Mouse (Mus musculus): ENCODE measurements around the gene Prep.

DNA sequence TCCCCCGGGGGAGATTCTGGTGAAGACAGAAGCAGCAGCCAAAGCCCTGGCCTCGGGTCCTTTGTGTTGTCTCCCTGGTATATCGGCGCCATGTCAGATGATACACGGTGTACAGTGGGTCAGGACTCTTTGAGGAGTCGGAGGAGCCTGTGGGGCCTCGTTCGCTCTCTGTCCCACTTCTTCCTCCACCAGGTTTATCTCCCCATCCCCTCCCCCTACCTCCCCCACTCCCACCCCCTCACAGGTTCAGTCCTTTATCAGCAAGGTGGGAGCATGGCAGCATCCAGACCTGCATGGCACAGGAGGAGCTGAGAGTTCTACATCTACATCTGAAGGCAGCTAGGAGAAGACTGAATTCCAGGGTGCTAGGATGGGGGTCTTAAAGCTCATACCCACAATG lies 98.8 kb downstream of the Prep start:
- TF ChIP-seq POLR2A (IDR thresholded peaks at IDR 0.05; ENCODE audit: low read depth, low read length) = no peak
- TF ChIP-seq CTCF (IDR thresholded peaks at IDR 0.05; ENCODE audit: extremely low read depth, insufficient read length, insufficient replicate concordance, low read depth, low read length) = no peak

Data from small intestine, adult 2 months (tissue).